ENCODE assay signal across 7 mouse cellular contexts in genomic region chr7:134026200-134027019, GRCm38 (mm10).
DNase-seq lines count a peak whose midpoint lies in the region; ATAC-seq and TF ChIP-seq lines count a peak whose summit lies in the region.

No protein-coding gene starts in this region.

- peaks cover 8% of the 10 kb centered on the region; the same call in 1 of the 2 replicates for H3K4me1 ChIP-seq in forebrain, embryonic 14.5 days (ENCODE audit: control insufficient read depth, insufficient read depth, low read length)
- H3K4me1 ChIP-seq in heart, postnatal 0 days (ENCODE audit: control insufficient read depth, insufficient read depth) = no peaks in the 10 kb centered on the region
- no peaks in the 10 kb centered on the region for H3K4me1 ChIP-seq in liver, embryonic 12.5 days

- no peak overlapping the region for H3K4me3 ChIP-seq in forebrain, embryonic 14.5 days (ENCODE audit: low read depth, low read length)
- no peak overlapping the region for H3K4me3 ChIP-seq in heart, postnatal 0 days (ENCODE audit: low read depth, low read length)
- no peak overlapping the region for H3K4me3 ChIP-seq in liver, embryonic 12.5 days

- no peaks in the 10 kb centered on the region for H3K9me3 ChIP-seq in forebrain, embryonic 14.5 days (replicated peaks; ENCODE audit: control insufficient read depth, low read length)
- H3K9me3 ChIP-seq in heart, postnatal 0 days (replicated peaks; ENCODE audit: control insufficient read depth, low read length) = no peaks in the 10 kb centered on the region
- no peaks in the 10 kb centered on the region for H3K9me3 ChIP-seq in liver, embryonic 12.5 days (replicated peaks)

- no peak for TF ChIP-seq CTCF in heart, postnatal 0 days (IDR thresholded peaks at IDR 0.05; ENCODE audit: low read depth)

- no peaks in the 10 kb centered on the region for H3K36me3 ChIP-seq in forebrain, embryonic 14.5 days (ENCODE audit: control insufficient read depth, insufficient read depth, low read length)
- H3K36me3 ChIP-seq in heart, postnatal 0 days (replicated peaks; ENCODE audit: control insufficient read depth, insufficient read depth, low read length) = no peaks in the 10 kb centered on the region
- H3K36me3 ChIP-seq in liver, embryonic 12.5 days = no peaks in the 10 kb centered on the region

- no peak overlapping the region for H3K27ac ChIP-seq in forebrain, embryonic 14.5 days (ENCODE audit: low read depth, low read length)
- H3K27ac ChIP-seq in heart, postnatal 0 days (ENCODE audit: low read depth) = peak overlapping the region; percentile 65
- H3K27ac ChIP-seq in liver, embryonic 12.5 days = peak overlapping the region; percentile 32; the same call in 1 of the 2 replicates

- H3K9ac ChIP-seq in forebrain, embryonic 14.5 days (ENCODE audit: low read length) = no peak overlapping the region; the same call in 1 of the 2 replicates
- no peak overlapping the region for H3K9ac ChIP-seq in heart, postnatal 0 days (replicated peaks; ENCODE audit: low read depth, low read length)
- H3K9ac ChIP-seq in liver, embryonic 12.5 days = no peak overlapping the region

- 38% methylated on average over 16 of the region's 16 CpGs for WGBS in forebrain, embryonic 14.5 days
- WGBS in heart, postnatal 0 days = 44% methylated on average over 16 of the region's 16 CpGs
- WGBS in liver, embryonic 12.5 days (ENCODE audit: insufficient replicate concordance) = 61% methylated on average over 16 of the region's 16 CpGs

- peak; percentile 50; the same call in 1 of the 2 replicates for ATAC-seq in forebrain, embryonic 14.5 days
- ATAC-seq in heart, postnatal 0 days (ENCODE audit: insufficient read depth, low read depth) = peak; percentile 79
- ATAC-seq in liver, embryonic 12.5 days = no peak

- no peaks in the 10 kb centered on the region for H3K27me3 ChIP-seq in forebrain, embryonic 14.5 days (replicated peaks; ENCODE audit: control insufficient read depth, insufficient read depth, low read length)
- H3K27me3 ChIP-seq in heart, postnatal 0 days (ENCODE audit: control insufficient read depth, insufficient read depth, low read length) = no peaks in the 10 kb centered on the region
- H3K27me3 ChIP-seq in liver, embryonic 12.5 days (replicated peaks) = no peaks in the 10 kb centered on the region

- peak; percentile 80 to 86 for DNase-seq in cerebellum, postnatal 10 days
- peak; percentile 63 for DNase-seq in forebrain, embryonic 14.5 days (ENCODE audit: low spot score)
- DNase-seq in heart, postnatal 0 days (ENCODE audit: low spot score) = peak; percentile 57
- peak; percentile 43 to 50 for DNase-seq in kidney, postnatal 36 days
- peak; percentile 52 for DNase-seq in ovary, postnatal 14 days (ENCODE audit: low spot score)
- DNase-seq in thymus, adult 18-20 months = no peak

- TF ChIP-seq EP300 in heart, postnatal 0 days (IDR thresholded peaks at IDR 0.05; ENCODE audit: low read depth) = no peak

- no peak overlapping the region for H3K4me2 ChIP-seq in forebrain, embryonic 14.5 days (ENCODE audit: low read length)
- H3K4me2 ChIP-seq in heart, postnatal 0 days (ENCODE audit: low read depth, low read length) = no peak overlapping the region
- H3K4me2 ChIP-seq in liver, embryonic 12.5 days = no peak overlapping the region

Comparison
In these comparisons a context has a peak if more than half of its experiments do, and no peak if none do; other contexts are left out.
1. DNase-seq: peak in cerebellum, postnatal 10 days (2 of 2), forebrain, embryonic 14.5 days (single experiment), heart, postnatal 0 days (single experiment), kidney, postnatal 36 days (2 of 2) and ovary, postnatal 14 days (single experiment); none in thymus, adult 18-20 months (0 of 2).